Mouse (Mus musculus) erythroblast, embryonic 14.5 days (primary cell): Measurements from ENCODE around the gene Cox4i1.

Experiments used
- GATA1 ChIP-seq: IDR thresholded peaks from 2 replicates; pipeline ENCODE4 v1.6.1; 2012; ENCODE audit warnings: low read length, inconsistent platforms, mixed read lengths
- TAL1 ChIP-seq: IDR thresholded peaks from 3 replicates; pipeline ENCODE4 v1.6.1; 2012; ENCODE audit warnings: low read length, inconsistent platforms, mixed read lengths

- TF ChIP-seq TAL1 (no peak), GATA1 (no peak)
Observed at GRCm38 (mm10) chr8:120685097-120685496, 17.1 kb downstream of the Cox4i1 start.
